Mouse (Mus musculus) lung, embryonic 14.5 days (tissue): ENCODE data around the gene Itpkb. TPM values are rescaled to one million over a fixed set of nuclear protein-coding genes. Genes with fewer than 3 reads are reported as not detected.

ENCODE experiments used
- ATAC-seq: fragments of 200-750 bp; cut with Nextera tagmentation; 2 replicates; pipeline ENCODE4 v1.8.0; 2017; ENCODE audit warnings: mild to moderate bottlenecking, moderate TSS enrichment, moderate library complexity; ENCODE audit not compliant: insufficient read depth
- DNase-seq: peaks from one replicate; pipeline ENCODE4 v3.0.0-alpha.2; 2015
- H3K27ac ChIP-seq: fragments of 300-500 bp; sonication (generic); 2 replicates; pipeline ENCODE4 v1.5.1; 2014; ENCODE audit warnings: low read depth, mild to moderate bottlenecking, moderate library complexity
- H3K27me3 ChIP-seq: fragments of 300-500 bp; sonication (generic); 2 replicates; pipeline ENCODE4 v1.6.1; 2014; ENCODE audit warnings: low read length, control low read depth; ENCODE audit not compliant: insufficient read depth
- H3K36me3 ChIP-seq: fragments of 300-500 bp; sonication (generic); 2 replicates; pipeline ENCODE4 v1.6.1; 2014; ENCODE audit warnings: control low read depth; ENCODE audit not compliant: insufficient read depth
- H3K4me1 ChIP-seq: fragments of 300-500 bp; sonication (generic); 2 replicates; pipeline ENCODE4 v1.6.1; 2014; ENCODE audit warnings: antibody characterized with exemption, control low read depth; ENCODE audit not compliant: insufficient read depth
- H3K4me2 ChIP-seq: fragments of 300-500 bp; sonication (generic); 2 replicates; pipeline ENCODE4 v1.6.1; 2014; ENCODE audit warnings: mild to moderate bottlenecking
- H3K4me3 ChIP-seq: fragments of 300-500 bp; sonication (generic); 2 replicates; pipeline ENCODE4 v1.5.1; 2014; ENCODE audit warnings: low read depth, low read length
- H3K9ac ChIP-seq: fragments of 300-500 bp; sonication (generic); 2 replicates; pipeline ENCODE4 v1.6.1; 2014
- H3K9me3 ChIP-seq: fragments of 300-500 bp; sonication (generic); 2 replicates; pipeline ENCODE4 v1.6.1; 2016; ENCODE audit warnings: low read depth, low read length, control low read depth
- CTCF ChIP-seq: IDR thresholded peaks from 2 replicates; pipeline ENCODE4 v1.5.1; 2016; ENCODE audit warnings: antibody characterized with exemption, low read depth
- WGBS: fragments of 180-500 bp; shearing (Covaris S2); extraction: QIAGEN DNeasy Blood & Tissue Kit; methylation state at CpG from one replicate; pipeline ENCODE4 v1.1.7; 2014; 5-methylcytosine and 5-hydroxymethylcytosine counted together
- polyA plus RNA-seq: library from polyadenylated mRNA; unstranded; fragments of >200 nt; fragmentation: Nextera tagmentation; extraction: Ambion mirVana; gene quantifications from 2 replicates; pipeline ENCODE4 v1.2.1, GENCODE M21; 2014

Itpkb gene
- polyA plus RNA-seq, 1 experiment from 2014 or later, result 9.0 TPM

DNA sequence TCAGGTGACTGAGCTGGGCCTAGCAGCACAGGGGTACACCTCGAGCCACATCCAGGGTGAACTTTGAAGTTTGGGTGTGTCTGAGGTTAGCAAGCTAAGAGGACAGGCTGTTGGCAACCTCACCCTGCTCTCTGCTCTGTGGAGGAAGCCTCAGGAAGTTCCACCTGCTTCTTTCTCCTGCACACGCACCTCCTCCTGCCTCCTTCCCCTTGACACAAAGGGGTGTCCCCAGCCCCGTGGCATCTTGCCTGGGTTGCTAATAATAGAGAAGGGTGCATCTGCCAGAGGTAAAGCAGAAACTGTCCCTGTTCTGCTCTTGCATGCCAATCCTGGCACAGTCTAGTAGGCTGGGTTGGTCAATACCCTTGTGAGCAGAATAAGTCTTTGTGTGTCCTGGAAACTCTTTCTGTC is 60.0 kb downstream of the Itpkb start:
- Histone ChIP-seq H3K36me3 (no peaks in the 10 kb centered on the region), H3K4me2 (no peak overlapping the region), H3K27me3 (no peaks in the 10 kb centered on the region), H3K4me1 (peaks cover 20% of the 10 kb centered on the region), H3K9me3 (no peaks in the 10 kb centered on the region), H3K4me3 (no peak overlapping the region), H3K9ac (no peak overlapping the region), H3K27ac (peak overlapping the region; percentile 67; the same call in 1 of the 2 replicates)
- TF ChIP-seq CTCF, result no peak
- ATAC-seq (no peak), DNase-seq (no peak)
- 67% methylated on average over 3 of the region's 3 CpGs for WGBS

DNA sequence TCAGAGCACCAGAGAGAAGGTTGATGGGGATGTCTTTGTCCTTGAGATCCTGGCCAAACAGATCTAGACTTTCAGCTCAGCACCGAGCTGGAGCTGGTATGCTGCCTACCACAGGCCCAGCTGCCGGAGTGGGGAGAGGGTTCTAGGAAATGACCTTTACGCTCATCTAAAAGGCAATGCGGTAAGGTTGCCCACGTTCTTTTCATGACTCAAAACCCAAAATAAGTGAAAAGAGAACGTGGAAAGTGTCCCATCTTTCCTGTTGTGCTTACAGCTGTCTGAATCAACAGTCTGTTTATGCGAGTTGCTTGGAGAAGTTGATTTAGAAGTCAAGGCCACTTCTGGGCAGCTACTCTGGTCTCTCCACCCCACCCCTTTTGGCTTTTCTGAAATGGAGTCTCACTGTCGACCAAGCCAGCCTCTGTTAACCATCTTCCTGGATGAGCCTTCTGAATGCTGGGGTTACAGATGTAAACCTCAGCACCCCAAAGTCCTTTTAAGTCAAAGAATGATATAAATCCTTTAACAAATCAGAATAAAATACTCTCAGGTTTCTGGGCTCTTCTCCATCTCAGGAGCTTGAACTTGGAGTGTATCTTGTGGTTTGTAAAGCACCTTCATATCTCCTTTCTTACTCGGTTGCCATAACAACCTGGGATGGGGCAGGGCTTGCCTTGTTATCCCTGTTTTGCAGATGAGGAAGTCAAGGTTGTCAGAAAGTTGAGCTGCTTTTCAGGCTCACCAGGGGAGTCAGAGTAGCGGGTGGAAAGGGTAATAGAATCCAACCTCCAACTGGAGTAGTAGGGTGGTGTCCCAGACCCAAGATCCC is 60.7 kb downstream of the Itpkb start:
- Histone ChIP-seq H3K4me3 (no peak overlapping the region), H3K4me2 (no peak overlapping the region), H3K4me1 (peaks cover 20% of the 10 kb centered on the region), H3K9me3 (no peaks in the 10 kb centered on the region), H3K27ac (peak overlapping the region; percentile 67; the same call in 1 of the 2 replicates), H3K27me3 (no peaks in the 10 kb centered on the region), H3K36me3 (no peaks in the 10 kb centered on the region), H3K9ac (no peak overlapping the region)
- no peak for ATAC-seq
- no peak for DNase-seq
- 73% methylated on average over 10 of the region's 10 CpGs for WGBS
- no peak for TF ChIP-seq CTCF

- Histone ChIP-seq H3K4me2 (no peak overlapping the region), H3K27ac (no peak overlapping the region), H3K27me3 (no peaks in the 10 kb centered on the region), H3K9ac (no peak overlapping the region), H3K9me3 (no peaks in the 10 kb centered on the region), H3K4me3 (no peak overlapping the region), H3K4me1 (peaks cover 20% of the 10 kb centered on the region), H3K36me3 (no peaks in the 10 kb centered on the region)
- WGBS, result 86% methylated on average over 4 of the region's 4 CpGs
- DNase-seq, result no peak
- ATAC-seq, result no peak
- TF ChIP-seq CTCF, result no peak
Measured at GRCm38 (mm10) chr1:180391575-180391945, 61.3 kb downstream of the Itpkb start.

DNA sequence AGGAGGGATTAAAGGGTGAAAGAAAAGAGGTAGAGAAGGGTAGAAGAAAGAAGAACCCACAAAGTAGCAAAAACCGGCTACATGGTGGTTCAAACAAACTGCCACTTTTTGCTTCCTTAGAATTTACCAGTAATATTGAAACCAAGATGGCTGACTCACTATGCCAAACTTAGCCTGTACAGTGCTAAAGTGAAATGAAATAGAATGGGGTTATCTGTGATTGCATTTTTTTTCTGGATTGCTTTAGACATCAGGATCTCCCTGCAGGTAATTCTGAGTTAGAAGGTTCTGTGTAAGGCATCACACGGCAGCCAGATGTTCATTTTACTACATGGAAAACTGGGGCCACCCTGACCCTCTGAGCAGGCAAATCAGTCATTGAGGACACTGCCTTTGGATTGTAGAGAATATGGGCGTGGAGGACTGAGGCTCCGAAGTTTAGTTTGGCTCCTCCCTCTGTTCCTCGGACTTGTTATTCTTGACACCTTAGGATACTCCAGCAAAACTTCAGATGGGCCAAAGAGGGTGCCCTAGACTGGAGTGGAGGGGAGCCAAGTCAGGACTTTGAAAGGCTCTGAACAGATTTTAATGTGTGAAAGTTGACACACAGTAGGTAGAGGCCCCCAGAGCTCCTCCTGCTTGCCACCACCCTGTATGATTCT is 62.0 kb downstream of the Itpkb start:
- Histone ChIP-seq H3K4me1 (peaks cover 20% of the 10 kb centered on the region), H3K9me3 (no peaks in the 10 kb centered on the region), H3K36me3 (no peaks in the 10 kb centered on the region), H3K9ac (no peak overlapping the region), H3K4me2 (no peak overlapping the region), H3K4me3 (no peak overlapping the region), H3K27me3 (no peaks in the 10 kb centered on the region), H3K27ac (no peak overlapping the region)
- DNase-seq (no peak), ATAC-seq (no peak)
- no peak for TF ChIP-seq CTCF
- 75% methylated on average over 5 of the region's 5 CpGs for WGBS

GRCm38 (mm10) chr1:180393017-180393797 is 62.9 kb downstream of the Itpkb start:
- TF ChIP-seq CTCF, result no peak
- DNase-seq (no peak), ATAC-seq (no peak)
- no peaks in the 10 kb centered on the region for H3K27me3 ChIP-seq
- H3K9me3 ChIP-seq, result no peaks in the 10 kb centered on the region
- no peaks in the 10 kb centered on the region for H3K36me3 ChIP-seq
- H3K9ac ChIP-seq, result no peak overlapping the region
- 56% methylated on average over 9 of the region's 9 CpGs for WGBS
- H3K27ac ChIP-seq, result peak overlapping the region; percentile 46; the same call in 1 of the 2 replicates
- H3K4me3 ChIP-seq, result no peak overlapping the region
- H3K4me1 ChIP-seq, result peaks cover 17% of the 10 kb centered on the region
- no peak overlapping the region for H3K4me2 ChIP-seq

DNA sequence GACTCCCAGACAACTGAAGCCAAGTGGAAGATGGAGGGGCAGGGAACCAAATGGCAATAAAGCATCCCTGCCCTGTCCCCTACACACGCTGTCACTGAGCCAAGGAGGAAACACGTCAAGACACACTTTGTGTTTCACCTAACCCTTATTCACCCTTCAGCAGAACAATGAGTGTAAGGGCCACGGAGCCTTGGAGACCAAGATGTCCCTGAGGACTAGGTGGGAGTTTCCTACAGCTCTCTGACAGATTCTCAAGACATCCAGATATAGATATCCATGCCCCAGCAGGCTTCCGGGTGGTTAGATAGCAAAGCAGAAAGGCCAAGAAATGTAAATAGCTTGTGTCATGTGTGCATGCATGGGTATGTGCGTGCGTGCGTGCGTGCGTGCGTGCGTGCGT is 63.6 kb downstream of the Itpkb start:
- Histone ChIP-seq H3K4me1 (peaks cover 11% of the 10 kb centered on the region; the same call in 1 of the 2 replicates), H3K4me3 (no peak overlapping the region), H3K9ac (no peak overlapping the region), H3K27me3 (no peaks in the 10 kb centered on the region), H3K36me3 (no peaks in the 10 kb centered on the region), H3K27ac (peak overlapping the region; percentile 46; the same call in 1 of the 2 replicates), H3K4me2 (no peak overlapping the region), H3K9me3 (no peaks in the 10 kb centered on the region)
- DNase-seq (no peak), ATAC-seq (no peak)
- TF ChIP-seq CTCF, result no peak
- 82% methylated on average over 12 of the region's 12 CpGs for WGBS

GRCm38 (mm10) chr1:180397734-180398133 is 67.4 kb downstream of the Itpkb start:
- ATAC-seq, result no peak
- TF ChIP-seq CTCF, result no peak

More at GRCm38 (mm10) chr1:180397734-180398133, 67.4 kb downstream of the Itpkb start:
- no peaks in the 10 kb centered on the region for H3K9me3 ChIP-seq
- no peak for DNase-seq
- WGBS, result 42% methylated on average over 5 of the region's 5 CpGs
- H3K27ac ChIP-seq, result no peak overlapping the region
- H3K4me1 ChIP-seq, result peaks cover 15% of the 10 kb centered on the region
- H3K36me3 ChIP-seq, result no peaks in the 10 kb centered on the region
- H3K27me3 ChIP-seq, result no peaks in the 10 kb centered on the region
- H3K4me3 ChIP-seq, result no peak overlapping the region
- H3K9ac ChIP-seq, result no peak overlapping the region
- no peak overlapping the region for H3K4me2 ChIP-seq
